Mouse (Mus musculus): Measurements from ENCODE around the gene Nol8.

DNA sequence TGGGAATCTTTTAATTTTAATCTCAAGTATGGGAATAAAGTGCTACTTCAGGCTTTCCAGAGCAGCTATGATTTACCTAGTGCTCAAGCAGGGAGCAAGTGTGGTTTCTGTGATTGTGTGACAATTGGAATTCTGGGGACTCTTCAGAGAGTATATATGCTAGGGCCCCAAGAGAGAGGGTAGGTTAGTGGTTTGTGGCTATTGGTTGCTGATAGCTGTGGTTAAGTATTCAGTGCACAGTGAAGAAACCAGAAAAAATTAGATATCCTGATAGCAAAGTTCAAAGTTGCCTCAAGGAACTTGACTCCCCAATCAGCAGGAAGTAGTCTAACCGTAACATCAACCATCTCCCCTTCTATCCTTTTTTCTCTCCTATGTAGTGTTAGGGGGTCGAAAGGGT lies 24.9 kb downstream of the Nol8 start:
- no peak for TF ChIP-seq MYOG (IDR thresholded peaks at IDR 0.05; ENCODE audit: control insufficient read depth, extremely low read depth, insufficient read length)
- TF ChIP-seq CTCF (IDR thresholded peaks at IDR 0.05; ENCODE audit: control insufficient read depth, insufficient read depth, insufficient read length), result no peak
- no peak for TF ChIP-seq MAX (IDR thresholded peaks at IDR 0.05)
- no peak for TF ChIP-seq FOSL1 (IDR thresholded peaks at IDR 0.05; ENCODE audit: insufficient read depth, low read length, poor library complexity, severe bottlenecking)
- TF ChIP-seq MYOD1 (IDR thresholded peaks at IDR 0.05; ENCODE audit: control insufficient read depth, insufficient read length, low read depth), result no peak

Data from C2C12 (cell line).